Mouse (Mus musculus) A20 (cell line): ENCODE data around the gene Pla2g12b.

Source experiments
- DNase-seq: peaks from one replicate; pipeline ENCODE4 v3.0.0-alpha.2; 2011; ENCODE audit warnings: low read depth, low spot score

The Pla2g12b gene

GRCm38 (mm10) chr10:59466626-59467025 is 63.2 kb downstream of the Pla2g12b start:
- DNase-seq, result no peak

GRCm38 (mm10) chr10:59467297-59467696 is 63.8 kb downstream of the Pla2g12b start:
- no peak for DNase-seq

DNA sequence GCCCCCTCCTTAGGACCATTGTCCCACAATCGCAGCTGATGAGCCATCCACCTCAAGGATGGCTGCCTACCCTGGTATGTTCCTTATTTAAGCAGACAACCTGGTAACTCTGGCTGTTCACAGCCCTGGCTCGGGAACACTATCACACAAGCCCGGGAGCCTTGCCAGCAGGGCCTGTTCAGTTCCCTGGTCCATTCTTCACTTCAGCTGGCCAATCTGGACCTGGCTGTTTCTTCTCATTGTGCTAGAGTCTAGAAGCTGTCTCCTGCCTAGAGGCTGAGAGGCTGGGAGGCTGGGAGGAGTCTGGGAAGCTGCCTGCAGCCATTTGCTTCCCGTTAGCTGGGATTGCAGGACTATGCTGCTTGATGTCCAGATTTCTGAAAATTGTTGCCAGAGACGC is 67.0 kb downstream of the Pla2g12b start:
- DNase-seq, result no peak
